Mouse (Mus musculus) retina, adult 2 months (tissue): ENCODE data around the gene Smbd1.

Experiments used
- DNase-seq: peaks from one replicate; pipeline ENCODE4 v3.0.0-alpha.2; 2012; ENCODE audit warnings: low read depth, low spot score

The Smbd1 gene

DNA sequence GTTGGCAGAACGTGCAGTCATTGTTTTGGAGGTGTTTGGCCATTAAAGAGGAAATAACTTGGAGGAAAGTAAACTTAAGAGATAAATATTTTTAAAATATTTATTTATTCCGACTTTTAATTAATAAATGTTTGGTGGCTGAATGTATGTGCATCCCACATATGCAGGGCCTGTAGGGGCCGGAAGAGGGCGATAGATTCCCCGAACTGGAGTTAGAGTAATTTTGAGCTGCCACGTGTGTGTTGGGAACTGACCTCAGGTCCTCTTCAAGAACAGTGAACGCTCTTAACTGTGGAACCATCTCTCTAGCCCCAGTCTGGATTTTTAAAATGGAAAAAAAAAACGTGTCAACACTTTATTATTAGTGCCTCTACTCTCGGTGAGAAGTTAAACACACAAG, 3.1 kb upstream of the Smbd1 start:
- no peak for DNase-seq

DNA sequence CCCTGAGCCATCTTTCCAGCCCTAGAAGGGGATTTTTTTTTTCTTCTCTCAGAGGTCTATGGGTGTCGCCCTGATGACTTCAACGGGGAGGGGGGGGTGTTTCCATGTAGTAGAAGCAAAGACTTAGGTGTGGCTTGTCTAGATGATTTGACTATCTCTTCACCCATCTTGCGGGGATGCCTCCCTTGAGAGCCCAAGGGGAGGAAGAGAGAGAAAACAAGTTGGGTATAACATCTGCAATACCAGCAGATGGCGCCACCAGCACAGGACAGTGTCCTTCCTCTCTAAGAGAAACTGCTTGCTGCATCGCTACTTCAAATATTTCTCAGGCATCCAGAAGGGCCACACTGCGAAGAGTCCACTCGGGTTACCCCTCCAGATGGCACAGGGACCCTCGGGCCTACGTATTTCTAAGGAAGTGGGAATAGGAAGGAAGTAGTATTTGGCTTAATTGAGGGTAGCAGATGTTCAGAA, 2.6 kb upstream of the Smbd1 start:
- DNase-seq = peak; percentile 58

DNA sequence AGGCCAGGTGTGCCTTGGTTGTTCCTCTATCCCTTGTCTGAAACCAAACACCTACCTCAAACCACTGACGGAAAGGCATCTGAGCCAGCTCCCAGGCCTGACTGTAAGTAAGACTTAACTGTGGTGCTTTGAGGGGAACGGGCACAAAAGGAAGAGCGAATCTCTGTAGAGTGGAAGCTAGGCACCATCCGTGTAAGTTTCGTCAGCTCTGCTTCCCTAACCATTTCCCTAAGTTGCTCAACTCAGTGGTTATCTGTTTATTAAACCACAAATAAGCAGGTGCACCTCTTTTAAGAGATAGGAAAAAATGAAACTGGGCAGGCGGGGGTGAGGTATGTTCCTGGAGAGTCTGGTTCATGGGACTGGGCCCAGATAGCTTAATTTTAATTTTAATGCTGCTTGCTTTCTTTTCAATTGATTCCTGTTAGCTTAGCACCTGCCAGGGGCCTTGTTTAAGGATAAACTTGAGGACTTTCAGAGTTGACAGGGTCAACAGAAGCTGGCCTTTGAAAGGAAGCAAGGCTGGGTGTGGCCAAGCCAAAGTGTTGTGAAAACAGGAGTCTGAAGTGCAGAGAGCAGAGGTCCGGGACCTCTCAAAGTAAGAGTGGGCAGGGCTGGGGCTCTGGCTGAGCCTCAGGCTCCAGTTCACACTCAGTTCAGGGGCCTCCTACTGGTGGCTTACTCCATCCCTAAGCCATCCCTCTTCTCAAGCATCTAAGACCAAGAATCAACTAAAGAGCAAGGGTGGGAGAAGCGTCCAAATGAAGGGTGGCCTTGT, 2.7 kb downstream of the Smbd1 start:
- DNase-seq = no peak

DNA sequence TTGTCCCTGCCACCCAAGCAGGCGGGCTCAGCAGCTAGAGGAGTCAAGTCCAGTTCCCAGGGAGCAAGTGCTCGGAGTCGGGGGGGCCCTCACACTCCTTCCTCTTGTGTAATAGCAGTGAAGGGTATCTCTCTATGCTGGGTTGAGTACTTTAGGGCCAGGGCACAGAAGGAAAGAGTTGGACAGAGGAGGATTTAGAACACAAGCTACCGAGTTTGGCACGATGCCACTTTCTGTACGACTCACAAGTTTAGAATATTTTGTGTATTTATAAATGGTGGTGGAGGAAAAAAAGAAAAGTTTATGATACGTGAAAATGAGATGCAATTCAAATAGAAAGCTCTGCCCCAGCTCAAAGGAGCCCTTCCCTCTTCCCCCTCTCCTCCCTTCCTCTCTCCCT, 5.1 kb downstream of the Smbd1 start:
- no peak for DNase-seq

DNA sequence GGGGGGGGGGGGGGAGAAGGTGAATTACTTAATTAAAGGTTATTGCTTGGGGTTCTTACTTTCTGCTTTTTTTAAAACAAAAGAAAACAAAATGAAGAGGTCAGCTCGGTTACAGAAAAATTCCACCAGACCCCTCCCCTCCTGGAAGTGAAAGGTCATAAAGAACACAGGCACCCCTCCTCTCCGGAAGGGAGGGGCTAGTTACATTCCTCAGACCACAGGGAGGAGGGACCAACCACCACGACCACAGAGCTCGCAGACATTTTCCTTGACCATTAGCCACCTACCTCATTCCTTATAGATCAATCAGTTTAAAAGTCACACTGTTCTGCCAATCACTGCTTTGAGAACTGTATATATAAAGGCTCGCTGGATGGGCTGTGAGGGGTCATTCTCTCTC, 6.4 kb downstream of the Smbd1 start:
- no peak for DNase-seq

DNA sequence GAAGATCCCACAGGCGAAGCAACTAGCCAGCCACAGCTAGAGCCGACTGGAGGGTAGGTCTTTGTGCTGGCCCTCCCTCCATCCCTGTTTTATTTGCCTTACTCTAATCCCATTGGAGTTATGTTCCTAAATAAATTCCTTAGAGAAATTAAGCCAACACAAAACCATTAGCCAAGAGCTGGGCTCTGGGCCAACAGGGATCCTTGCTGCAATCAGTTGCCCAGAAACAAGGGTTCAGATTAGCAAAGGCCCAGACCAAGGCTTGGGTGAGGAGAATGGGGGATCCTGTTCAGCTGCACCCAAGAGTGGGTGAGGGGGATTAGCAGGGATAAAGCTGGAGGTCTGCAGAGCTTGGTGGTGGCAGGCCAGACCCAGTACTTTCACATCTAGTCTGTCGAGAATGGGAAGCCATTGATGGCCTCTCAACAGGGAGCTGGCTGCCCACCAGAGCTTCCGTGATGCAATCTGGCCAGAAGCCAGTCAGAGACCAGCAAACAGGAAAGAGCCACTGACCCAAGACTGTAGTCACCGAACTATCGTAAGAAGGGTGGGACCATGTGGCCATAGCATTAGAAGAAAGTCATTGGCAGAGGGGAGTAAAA, 6.9 kb downstream of the Smbd1 start:
- no peak for DNase-seq

DNA sequence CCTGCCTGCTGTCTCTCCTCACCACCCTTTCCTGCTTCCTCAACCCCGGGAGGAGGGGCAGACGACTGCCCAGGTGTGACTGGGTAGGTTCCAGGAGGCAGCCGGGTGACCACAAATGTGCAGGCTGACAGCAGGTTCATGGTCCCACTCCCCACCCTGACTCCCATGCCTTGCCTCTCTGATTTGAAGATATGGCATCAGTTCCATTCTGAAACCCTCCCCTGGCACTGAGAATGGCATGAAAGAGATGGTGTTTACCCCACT, 12.9 kb downstream of the Smbd1 start, which contains the start of gene Muc20:
TSS of gene Muc20 (minus strand) at position 10 of the 264 bp plus-strand sequence.
- no peak for DNase-seq

DNA sequence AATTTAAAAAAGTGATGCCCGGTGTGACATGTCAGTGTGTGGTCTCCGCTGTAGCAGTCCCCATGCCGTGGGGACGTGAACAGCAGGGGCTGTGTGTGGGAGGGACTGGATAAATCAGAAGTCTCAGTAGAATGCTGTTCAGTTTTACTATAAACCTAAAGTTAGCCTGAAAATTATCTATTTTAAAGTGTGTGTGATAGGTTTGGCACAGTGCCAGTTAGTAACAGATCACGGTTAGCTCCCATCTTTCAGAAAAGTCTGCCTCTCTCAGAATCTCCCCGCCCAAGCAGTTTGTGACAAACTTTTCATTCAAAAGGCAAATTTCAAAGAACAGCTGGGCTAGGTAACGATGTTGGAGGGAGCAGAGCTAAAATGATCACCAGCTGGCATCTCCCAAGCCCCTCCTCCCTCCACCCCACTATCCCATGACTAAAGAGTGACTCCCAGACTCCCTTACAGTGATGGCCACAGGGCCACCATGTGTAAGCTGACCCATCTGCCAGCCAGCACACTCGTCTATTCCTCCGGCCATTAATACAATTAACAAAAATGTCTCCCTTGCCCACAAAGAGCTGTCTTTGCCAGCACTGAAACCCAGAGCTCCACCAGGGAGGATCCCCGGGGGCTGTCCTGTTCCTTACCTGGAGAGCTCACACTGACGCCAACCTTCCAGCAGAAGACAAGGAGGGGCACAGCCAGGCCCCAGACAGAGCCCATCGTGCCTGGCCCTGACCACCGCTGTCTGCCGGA, 13.4 kb downstream of the Smbd1 start:
- DNase-seq = no peak

DNA sequence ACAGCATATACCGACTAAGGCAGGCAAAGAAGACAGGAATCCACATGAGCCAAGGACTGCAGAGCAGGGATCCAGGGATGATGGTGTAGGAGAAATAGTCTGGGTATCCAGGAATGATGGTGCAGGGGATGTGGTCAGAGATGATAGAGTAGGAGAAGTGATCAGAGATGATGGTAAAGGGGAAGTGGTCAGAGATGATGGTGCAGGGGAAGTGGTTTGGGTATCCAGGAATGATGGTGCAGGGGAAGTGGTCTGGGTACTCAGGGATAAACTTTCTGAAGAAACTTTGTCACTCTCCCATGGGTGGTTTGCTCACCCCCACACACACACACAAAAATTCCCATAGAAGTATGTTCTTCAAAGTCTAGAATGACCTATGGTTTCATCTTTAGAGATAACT, 15.1 kb downstream of the Smbd1 start:
- DNase-seq = no peak

DNA sequence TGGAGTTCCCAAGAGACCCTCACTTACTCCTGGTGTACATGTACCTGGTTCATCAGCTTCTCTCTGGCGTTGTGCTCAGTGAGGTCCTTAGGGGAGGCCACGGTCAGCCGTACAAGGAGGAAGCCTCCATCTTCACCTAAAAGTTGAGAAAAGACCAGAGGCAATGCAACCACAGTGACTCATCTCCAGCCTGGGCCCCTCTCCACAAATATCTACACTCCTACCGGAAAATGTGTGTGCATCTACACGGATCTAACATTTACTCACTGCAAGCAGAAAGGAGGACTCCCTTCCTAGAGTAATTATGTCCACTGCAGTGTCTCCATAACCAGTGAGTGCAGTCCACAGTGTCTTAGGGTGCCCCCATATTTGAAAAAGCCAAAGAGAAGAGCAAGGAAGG, 20.2 kb downstream of the Smbd1 start:
- DNase-seq = no peak

DNA sequence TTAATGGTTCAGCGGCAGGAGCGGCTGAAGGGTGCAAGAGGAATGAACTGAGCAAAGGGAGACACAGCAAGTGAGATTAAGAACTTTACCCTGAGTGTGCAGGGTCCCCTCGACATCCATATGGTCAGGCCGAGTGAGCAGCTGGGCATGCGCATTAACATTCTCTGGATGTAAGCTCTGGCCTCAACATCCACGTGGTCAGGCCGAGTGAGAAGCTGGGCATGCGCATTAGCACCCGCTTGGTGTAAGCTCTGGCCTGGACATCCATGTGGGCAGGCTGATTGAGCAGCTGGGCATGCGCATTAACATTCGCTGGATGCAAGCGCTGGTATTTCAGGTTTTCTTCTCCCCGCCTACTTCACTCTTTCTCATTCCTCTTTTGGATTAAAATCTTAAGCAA, 25.4 kb downstream of the Smbd1 start:
- DNase-seq = peak; percentile 33

DNA sequence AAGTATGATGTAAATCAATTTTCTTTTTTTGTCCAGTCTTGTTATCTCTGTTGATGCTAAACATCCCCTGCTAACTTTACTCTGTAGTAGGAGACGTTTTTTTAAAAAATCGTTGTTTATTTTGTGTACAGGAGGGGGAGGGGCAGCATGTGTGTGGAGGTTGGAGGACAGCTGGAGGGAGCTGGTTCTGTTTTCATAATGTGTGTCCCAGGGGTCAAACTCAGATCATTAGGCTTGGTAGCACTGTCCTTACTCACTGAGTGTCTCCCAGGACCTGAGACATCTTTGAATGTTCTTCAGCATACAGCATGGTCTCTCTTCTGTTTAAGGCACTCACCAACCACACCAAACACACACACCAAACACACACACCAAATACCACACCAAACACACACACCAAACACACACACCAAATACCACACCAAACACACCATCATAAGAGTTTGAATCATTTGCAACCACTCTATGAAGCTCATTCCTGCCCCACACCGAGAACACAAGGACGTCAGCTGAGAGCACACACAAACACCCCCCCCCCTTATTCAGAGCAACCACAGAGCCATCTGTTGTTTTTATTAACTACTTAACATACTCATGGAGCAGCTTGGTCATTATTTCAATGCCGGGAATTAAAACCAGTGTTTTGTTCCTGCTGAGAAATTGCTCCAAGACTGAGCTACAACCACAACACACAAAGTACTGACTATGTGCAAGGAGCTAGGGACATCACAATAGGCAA, 26.8 kb downstream of the Smbd1 start:
- DNase-seq = no peak

DNA sequence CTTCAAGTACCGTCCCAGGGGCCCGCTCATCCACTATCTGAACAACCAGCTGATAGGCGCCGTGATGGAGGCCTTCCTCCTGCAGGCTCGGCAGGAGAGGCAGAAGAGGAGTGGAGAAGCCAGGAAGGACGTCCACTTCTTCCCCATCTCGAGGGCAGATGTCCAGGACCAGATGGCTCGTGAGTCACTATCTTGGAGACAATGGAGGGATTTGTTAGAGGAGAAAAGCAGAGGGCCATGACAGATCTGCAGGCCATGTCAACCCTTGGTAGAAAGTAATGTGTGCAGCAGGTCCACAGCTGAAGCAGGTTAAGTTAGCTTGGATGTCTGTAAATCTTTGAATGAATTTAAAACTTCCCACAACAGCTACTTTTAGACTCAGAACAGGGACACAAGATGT, 31.3 kb downstream of the Smbd1 start:
- no peak for DNase-seq

DNA sequence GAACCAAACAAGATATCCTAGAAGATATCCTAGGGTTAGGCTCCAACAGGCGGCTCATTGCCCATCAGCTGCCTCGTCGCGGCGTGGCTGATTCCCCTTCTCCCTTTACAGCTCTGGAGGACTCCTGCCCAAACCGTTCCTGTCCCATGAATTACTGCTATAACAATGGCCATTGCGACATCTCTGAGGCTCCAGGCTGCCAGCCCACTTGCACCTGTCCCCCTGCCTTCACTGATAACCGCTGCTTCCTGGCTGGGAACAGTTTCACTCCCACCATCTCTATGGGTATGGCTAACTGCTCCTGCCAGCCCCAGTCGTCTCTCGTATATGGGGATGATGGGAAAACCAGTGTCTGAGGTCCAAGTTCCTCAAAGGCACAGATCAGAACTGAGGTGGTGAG, 33.6 kb downstream of the Smbd1 start:
- no peak for DNase-seq

DNA sequence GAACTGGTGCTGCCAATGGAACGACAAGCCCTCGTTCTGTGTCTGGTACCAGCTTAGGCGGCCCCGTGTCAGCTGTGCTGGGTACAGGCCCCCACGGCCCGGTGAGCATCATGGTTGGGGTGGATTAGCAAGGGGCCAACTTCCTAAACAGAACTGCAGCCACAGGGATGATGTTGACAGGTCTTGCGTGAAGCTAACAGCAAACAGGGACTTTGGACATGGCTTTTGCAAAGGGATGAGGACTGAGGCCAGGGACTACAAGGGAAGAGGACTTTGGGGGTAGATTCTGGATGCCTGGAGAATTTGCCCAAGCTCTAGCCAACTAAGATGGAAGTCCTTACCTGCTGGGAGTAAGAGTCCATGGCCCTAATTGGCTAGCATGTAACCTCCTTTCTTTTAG, 43.4 kb downstream of the Smbd1 start:
- DNase-seq = no peak

DNA sequence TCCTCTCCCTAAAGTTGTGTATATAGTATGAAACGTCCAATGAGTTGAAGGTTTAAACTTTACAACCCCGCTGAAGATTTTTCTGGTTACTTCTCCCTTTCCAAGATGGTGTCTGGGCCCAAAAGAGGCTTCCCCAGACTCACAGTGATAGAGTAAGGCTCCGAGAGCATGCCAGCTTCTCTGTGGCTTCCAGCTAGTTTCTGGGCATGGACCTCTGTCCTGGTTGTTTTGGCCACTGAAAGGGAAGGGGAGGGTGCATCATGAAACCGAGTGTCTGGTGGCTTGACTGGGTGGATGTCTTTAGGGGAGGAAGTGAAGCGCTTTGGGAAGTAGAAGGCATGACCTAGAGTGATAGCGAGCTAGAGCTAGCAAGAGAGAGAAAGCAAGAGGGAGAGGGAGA, 45.3 kb downstream of the Smbd1 start:
- no peak for DNase-seq

DNA sequence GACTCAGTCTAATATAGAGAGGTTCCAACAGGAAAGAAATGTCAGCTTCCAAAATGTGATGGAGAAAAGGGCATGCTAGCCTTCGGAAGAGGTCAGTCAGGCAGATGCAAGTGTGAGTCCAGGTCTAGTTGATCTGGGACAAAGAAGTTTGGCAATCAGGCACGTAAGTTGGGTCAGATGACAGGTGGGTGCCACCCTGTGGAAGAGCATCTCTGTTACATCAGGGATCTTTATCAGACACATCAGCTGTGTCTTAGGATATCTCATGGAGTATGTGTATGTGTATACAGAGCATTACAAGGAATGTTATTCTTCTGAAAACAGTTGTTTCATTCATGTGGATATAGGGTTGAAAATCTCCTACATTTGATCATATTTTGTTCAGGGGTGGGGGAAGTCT, 45.7 kb downstream of the Smbd1 start:
- no peak for DNase-seq
